Comparison of ENCODE assay signal across 8 mouse cellular contexts in genomic region chr7:100555431-100555951, GRCm38 (mm10). TPM values are rescaled to one million over a fixed set of nuclear protein-coding genes. Genes with fewer than 3 reads are reported as not detected.
A peak's percentile ranks its signal among the peaks of the same experiment; 100 is the strongest.
DNase-seq lines count a peak whose midpoint lies in the region; ATAC-seq and TF ChIP-seq lines count a peak whose summit lies in the region.

No protein-coding gene starts in this region.

- H3K9ac ChIP-seq in stomach, postnatal 0 days (ENCODE audit: low read length), result no peak overlapping the region

- no peaks in the 10 kb centered on the region for H3K9me3 ChIP-seq in midbrain, embryonic 10.5 days (replicated peaks)
- no peaks in the 10 kb centered on the region for H3K9me3 ChIP-seq in stomach, postnatal 0 days (ENCODE audit: control insufficient read depth, low read length)

- ATAC-seq in stomach, postnatal 0 days (ENCODE audit: low FRiP score, low TSS enrichment), result peak; percentile 41

- H3K27me3 ChIP-seq in midbrain, embryonic 10.5 days (ENCODE audit: low read depth, poor library complexity, severe bottlenecking), result no peaks in the 10 kb centered on the region
- no peaks in the 10 kb centered on the region for H3K27me3 ChIP-seq in stomach, postnatal 0 days (ENCODE audit: control insufficient read depth, insufficient read depth, low read length)

- H3K4me1 ChIP-seq in midbrain, embryonic 10.5 days, result peaks cover 15% of the 10 kb centered on the region
- no peaks in the 10 kb centered on the region for H3K4me1 ChIP-seq in stomach, postnatal 0 days (replicated peaks; ENCODE audit: control insufficient read depth, insufficient read depth)

- no peak overlapping the region for H3K4me2 ChIP-seq in stomach, postnatal 0 days (replicated peaks; ENCODE audit: low read depth)

- WGBS in midbrain, embryonic 10.5 days, result 25% methylated on average over 13 of the region's 13 CpGs
- WGBS in stomach, postnatal 0 days, result 43% methylated on average over 13 of the region's 13 CpGs

- H3K4me3 ChIP-seq in midbrain, embryonic 10.5 days, result peak overlapping the region; percentile 21; the same call in 1 of the 2 replicates
- no peak overlapping the region for H3K4me3 ChIP-seq in stomach, postnatal 0 days (ENCODE audit: low read depth, low read length)

- peaks cover 5% of the 10 kb centered on the region; the same call in 1 of the 2 replicates for H3K36me3 ChIP-seq in midbrain, embryonic 10.5 days
- H3K36me3 ChIP-seq in stomach, postnatal 0 days (ENCODE audit: control insufficient read depth, insufficient read depth, low read length), result no peaks in the 10 kb centered on the region; the same call in 1 of the 2 replicates

- TF ChIP-seq CTCF in stomach, postnatal 0 days (IDR thresholded peaks at IDR 0.05; ENCODE audit: low read depth), result no peak

- TF ChIP-seq EP300 in stomach, postnatal 0 days (optimal IDR thresholded peaks at IDR 0.05), result no peak

- peak; percentile 10 for DNase-seq in adrenal gland, postnatal 25 days
- DNase-seq in embryo, embryonic 10.5 days (ENCODE audit: low spot score), result peak; percentile 44
- peak; percentile 17 for DNase-seq in heart, adult 8-10 months (ENCODE audit: low spot score)
- peak; percentile 69 to 80 for DNase-seq in layer of hippocampus, postnatal 14 days (ENCODE audit: low spot score in 2 of 2)
- DNase-seq in midbrain, embryonic 10.5 days (ENCODE audit: low spot score), result peak; percentile 41
- peak; percentile 42 for DNase-seq in stomach, postnatal 0 days (ENCODE audit: low spot score)
- no peak for DNase-seq in urinary bladder, adult 18-20 months (ENCODE audit: low spot score in 2 of 2)
- no peak for DNase-seq in kidney, postnatal 25 days

- peak overlapping the region; percentile 81 for H3K27ac ChIP-seq in midbrain, embryonic 10.5 days (replicated peaks)
- H3K27ac ChIP-seq in stomach, postnatal 0 days (replicated peaks), result peak overlapping the region; percentile 73

RNA-seq across cellular contexts. Expression of gene Coa4, which starts 18.6 kb away (rescaled TPM):
- 11.5 and 11.7 TPM in 2 replicates for total RNA-seq in adrenal gland, postnatal 25 days (2021)
- total RNA-seq in heart, adult 8-10 months (2022), result 10 to 100 TPM; 14.3 to 19.9 (median 17.6) TPM
- total RNA-seq in layer of hippocampus, postnatal 14 days (2021), result 10 to 100 TPM in 1 of 2 experiments, 1 to 10 TPM in 1; 7.6 to 10.6 TPM
- 22.0 and 22.8 TPM in 2 replicates for polyA plus RNA-seq in midbrain, embryonic 10.5 days (2016; fragmentation: Nextera tagmentation; extraction: Ambion mirVana)
- 25.2 and 27.2 TPM in 2 replicates for polyA plus RNA-seq in stomach, postnatal 0 days (2015; fragmentation: Nextera tagmentation; extraction: Ambion mirVana)

RNA-seq across cellular contexts. Expression of gene Dnajb13, which starts 40.7 kb away (rescaled TPM):
- not detected in 2 replicates for total RNA-seq in adrenal gland, postnatal 25 days (2021)
- total RNA-seq in heart, adult 8-10 months (2022), result under 1 TPM in 1 of 4 experiments, not detected in 3; 0.50 TPM
- total RNA-seq in layer of hippocampus, postnatal 14 days (2021), result 1 to 10 TPM in 1 of 2 experiments, under 1 TPM in 1; 0.62 to 1.0 TPM
- polyA plus RNA-seq in midbrain, embryonic 10.5 days (2016; fragmentation: Nextera tagmentation; extraction: Ambion mirVana), result 0.42 and 0.81 TPM in 2 replicates
- 0.45 and 0.54 TPM in 2 replicates for polyA plus RNA-seq in stomach, postnatal 0 days (2015; fragmentation: Nextera tagmentation; extraction: Ambion mirVana)

RNA-seq across cellular contexts. Expression of gene Rab6a, which starts 51.7 kb away (rescaled TPM):
- 64.8 and 67.5 TPM in 2 replicates for total RNA-seq in adrenal gland, postnatal 25 days (2021)
- total RNA-seq in heart, adult 8-10 months (2022), result 10 to 100 TPM; 60.7 to 63.9 (median 62.5) TPM
- 100 to 1,000 TPM; 374 to 378 TPM for total RNA-seq in layer of hippocampus, postnatal 14 days (2021)
- polyA plus RNA-seq in midbrain, embryonic 10.5 days (2016; fragmentation: Nextera tagmentation; extraction: Ambion mirVana), result 98.2 and 105 TPM in 2 replicates
- polyA plus RNA-seq in stomach, postnatal 0 days (2015; fragmentation: Nextera tagmentation; extraction: Ambion mirVana), result 76.3 and 80.6 TPM in 2 replicates

RNA-seq across cellular contexts. Expression of gene Mrpl48, which starts 52.6 kb away (rescaled TPM):
- total RNA-seq in adrenal gland, postnatal 25 days (2021), result 48.3 and 60.4 TPM in 2 replicates
- total RNA-seq in heart, adult 8-10 months (2022), result 10 to 100 TPM; 69.4 to 78.5 (median 76.5) TPM
- 10 to 100 TPM; 57.7 to 62.5 TPM for total RNA-seq in layer of hippocampus, postnatal 14 days (2021)
- 63.2 and 68.9 TPM in 2 replicates for polyA plus RNA-seq in midbrain, embryonic 10.5 days (2016; fragmentation: Nextera tagmentation; extraction: Ambion mirVana)
- polyA plus RNA-seq in stomach, postnatal 0 days (2015; fragmentation: Nextera tagmentation; extraction: Ambion mirVana), result 77.0 and 79.7 TPM in 2 replicates

Comparison
In these comparisons a context has a peak if more than half of its experiments do, and no peak if none do; other contexts are left out.
1. DNase-seq: peak in adrenal gland, postnatal 25 days (single experiment), embryo, embryonic 10.5 days (single experiment), heart, adult 8-10 months (single experiment), layer of hippocampus, postnatal 14 days (2 of 2), midbrain, embryonic 10.5 days (single experiment) and stomach, postnatal 0 days (single experiment); none in urinary bladder, adult 18-20 months (0 of 2) and kidney, postnatal 25 days (0 of 2).